Mouse (Mus musculus) embryonic facial prominence, embryonic 12.5 days (tissue): Measurements from ENCODE around the gene Ttf2. TPM values are rescaled to one million over a fixed set of nuclear protein-coding genes. Genes with fewer than 3 reads are reported as not detected.

Experiments
- ATAC-seq: fragments of 200-750 bp; cut with Nextera tagmentation; 2 replicates; pipeline ENCODE4 v1.8.0; 2017; ENCODE audit not compliant: insufficient number of reproducible peaks, insufficient read depth, low FRiP score, low TSS enrichment
- H3K27ac ChIP-seq: fragments of 300-500 bp; sonication (generic); 2 replicates; pipeline ENCODE4 v1.5.1; 2016; ENCODE audit warnings: mild to moderate bottlenecking
- H3K27me3 ChIP-seq: fragments of 300-500 bp; sonication (generic); 2 replicates; pipeline ENCODE4 v1.6.1; 2016; ENCODE audit warnings: mild to moderate bottlenecking, moderate library complexity
- H3K36me3 ChIP-seq: fragments of 300-500 bp; sonication (generic); 2 replicates; pipeline ENCODE4 v1.6.1; 2016; ENCODE audit warnings: mild to moderate bottlenecking
- H3K4me1 ChIP-seq: fragments of 300-500 bp; sonication (generic); 2 replicates; pipeline ENCODE4 v1.6.1; 2016
- H3K4me2 ChIP-seq: fragments of 300-500 bp; sonication (generic); replicated peaks from 2 replicates; pipeline ENCODE4 v1.6.1; 2016; ENCODE audit warnings: mild to moderate bottlenecking, moderate library complexity
- H3K4me3 ChIP-seq: fragments of 300-500 bp; sonication (generic); 2 replicates; pipeline ENCODE4 v1.5.1; 2016; ENCODE audit warnings: mild to moderate bottlenecking
- H3K9ac ChIP-seq: fragments of 300-500 bp; sonication (generic); 2 replicates; pipeline ENCODE4 v1.6.1; 2016; ENCODE audit warnings: mild to moderate bottlenecking, moderate library complexity
- H3K9me3 ChIP-seq: fragments of 300-500 bp; sonication (generic); 2 replicates; pipeline ENCODE4 v1.6.1; 2016; ENCODE audit warnings: mild to moderate bottlenecking, moderate library complexity
- WGBS: fragments of 180-500 bp; shearing (Covaris S2); methylation state at CpG from one replicate; pipeline ENCODE4 v1.1.7; 2016; 5-methylcytosine and 5-hydroxymethylcytosine counted together
- polyA plus RNA-seq: library from polyadenylated mRNA; unstranded; fragments of >200 nt; fragmentation: Nextera tagmentation; extraction: Ambion mirVana; gene quantifications from 2 replicates; pipeline ENCODE4 v1.2.1, GENCODE M21; 2016

Gene Ttf2
- polyA plus RNA-seq, 1 experiment from 2014 or later = 20.8 TPM

DNA sequence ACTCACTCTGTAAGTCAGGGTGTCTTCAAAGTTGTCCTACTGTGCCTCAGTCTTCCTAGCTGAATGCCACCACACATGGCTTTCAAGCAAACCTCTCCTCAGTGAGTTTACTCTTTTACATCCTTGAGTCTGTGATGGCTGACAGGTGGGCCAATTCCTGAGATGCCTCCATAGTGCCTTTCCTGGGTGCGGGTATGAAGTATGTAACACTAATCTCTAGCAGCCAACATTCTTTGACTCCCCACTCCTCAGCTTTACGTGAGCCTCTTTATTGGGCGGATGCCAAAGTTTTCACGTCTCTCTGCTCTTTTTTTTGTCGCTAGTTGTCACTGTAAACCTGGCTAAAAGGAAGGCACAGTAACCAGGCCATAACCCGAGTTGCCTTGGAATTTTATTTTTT, 35.9 kb upstream of the Ttf2 start:
- H3K27me3 ChIP-seq = no peaks in the 10 kb centered on the region
- no peaks in the 10 kb centered on the region for H3K36me3 ChIP-seq
- no peak overlapping the region for H3K27ac ChIP-seq
- ATAC-seq = no peak
- WGBS = 75% methylated on average over 6 of the region's 6 CpGs
- H3K4me2 ChIP-seq = no peak overlapping the region
- H3K9me3 ChIP-seq = no peaks in the 10 kb centered on the region
- H3K9ac ChIP-seq = no peak overlapping the region
- H3K4me3 ChIP-seq = no peak overlapping the region
- 0 out of 2 replicates have a peak, but pooled peaks cover 5% of the 10 kb centered on the region for H3K4me1 ChIP-seq

DNA sequence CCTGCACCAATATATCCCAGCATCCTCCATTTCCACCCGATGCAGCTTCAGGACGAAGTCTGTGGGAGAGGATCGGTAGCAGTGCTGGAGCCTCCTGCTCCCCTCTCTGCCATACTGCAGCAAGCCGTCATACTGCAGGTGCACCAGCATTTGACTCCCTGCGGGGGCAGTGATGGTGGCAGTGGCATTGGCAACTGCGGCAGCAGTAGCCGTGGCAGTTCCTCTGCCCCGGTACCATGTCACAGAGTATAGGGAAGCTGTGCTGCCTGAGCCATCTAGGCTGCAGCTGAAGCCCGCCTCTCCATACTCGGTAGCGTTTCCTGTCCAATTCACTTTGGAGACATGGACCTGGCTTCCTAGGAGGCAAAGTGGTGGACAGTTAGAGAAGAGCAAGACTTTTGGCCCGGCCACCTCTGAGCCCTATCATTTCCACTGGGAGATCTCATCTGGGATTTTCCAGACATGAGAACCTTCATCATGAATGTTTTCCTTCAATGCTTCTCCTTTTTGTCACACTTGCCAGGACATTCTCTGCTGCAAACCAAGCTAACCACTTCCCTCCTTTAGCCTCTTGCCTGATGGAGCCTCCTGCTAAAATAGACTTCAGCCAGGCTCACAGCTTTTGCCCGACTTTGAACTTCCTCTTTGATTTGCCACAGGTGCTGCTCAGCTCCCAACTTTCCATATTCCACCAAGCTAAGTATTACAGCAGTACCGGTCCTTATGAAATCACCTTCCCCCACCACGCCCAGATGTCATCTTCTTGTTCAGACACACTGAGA, 34.3 kb upstream of the Ttf2 start:
- Histone ChIP-seq H3K4me1 (0 out of 2 replicates have a peak, but pooled peaks cover 8% of the 10 kb centered on the region), H3K27ac (no peak overlapping the region), H3K4me3 (no peak overlapping the region), H3K9me3 (no peaks in the 10 kb centered on the region), H3K27me3 (no peaks in the 10 kb centered on the region), H3K4me2 (no peak overlapping the region), H3K9ac (no peak overlapping the region), H3K36me3 (no peaks in the 10 kb centered on the region)
- ATAC-seq = no peak
- 86% methylated on average over 15 of the region's 15 CpGs for WGBS

- no peak overlapping the region for H3K4me2 ChIP-seq
- H3K4me1 ChIP-seq = 0 out of 2 replicates have a peak, but pooled peaks cover 3% of the 10 kb centered on the region
- 17% methylated on average over 2 of the region's 2 CpGs for WGBS
- no peaks in the 10 kb centered on the region for H3K36me3 ChIP-seq
- no peak overlapping the region for H3K4me3 ChIP-seq
- no peak overlapping the region for H3K9ac ChIP-seq
- H3K27me3 ChIP-seq = no peaks in the 10 kb centered on the region
- no peak overlapping the region for H3K27ac ChIP-seq
- no peaks in the 10 kb centered on the region for H3K9me3 ChIP-seq
- no peak for ATAC-seq
These were observed 30.3 kb upstream of the Ttf2 start for GRCm38 (mm10) chr3:100999732-101000131.

GRCm38 (mm10) chr3:100998904-100999340, 29.5 kb upstream of the Ttf2 start:
- Histone ChIP-seq H3K9ac (no peak overlapping the region), H3K36me3 (no peaks in the 10 kb centered on the region), H3K9me3 (no peaks in the 10 kb centered on the region), H3K27ac (no peak overlapping the region), H3K4me3 (no peak overlapping the region), H3K4me1 (0 out of 2 replicates have a peak, but pooled peaks cover 3% of the 10 kb centered on the region), H3K4me2 (0 out of 2 replicates have a peak overlapping the region, but pooled peaks have one; percentile 26), H3K27me3 (no peaks in the 10 kb centered on the region)
- no peak for ATAC-seq
- WGBS = 17% methylated on average over 6 of the region's 6 CpGs

GRCm38 (mm10) chr3:100997785-100998570, 28.5 kb upstream of the Ttf2 start:
- WGBS = 73% methylated on average over 10 of the region's 10 CpGs

DNA sequence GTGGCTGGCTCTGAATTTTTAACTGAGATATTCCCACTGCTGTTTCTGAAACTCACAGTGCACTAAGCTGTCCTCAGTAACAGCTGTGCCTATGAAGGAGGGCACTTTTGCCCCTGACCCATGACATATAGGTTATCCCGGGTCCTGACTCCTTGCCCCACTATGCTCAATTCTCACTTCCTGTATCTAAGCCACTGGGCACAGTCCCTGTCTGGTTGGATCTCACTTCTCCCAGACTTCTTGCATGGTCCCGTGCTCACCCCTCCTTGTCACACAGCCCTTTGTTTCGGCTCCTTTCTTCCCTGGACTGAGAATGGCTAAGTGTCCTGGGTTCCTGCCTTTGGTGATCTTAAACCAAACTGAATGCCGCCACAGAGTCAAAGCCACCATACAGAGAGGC, 24.8 kb upstream of the Ttf2 start:
- Histone ChIP-seq H3K4me2 (no peak overlapping the region), H3K27ac (no peak overlapping the region), H3K27me3 (no peaks in the 10 kb centered on the region), H3K36me3 (no peaks in the 10 kb centered on the region), H3K9ac (no peak overlapping the region), H3K4me3 (no peak overlapping the region), H3K9me3 (no peaks in the 10 kb centered on the region), H3K4me1 (0 out of 2 replicates have a peak, but pooled peaks cover 3% of the 10 kb centered on the region)
- no peak for ATAC-seq
- WGBS = 60% methylated on average over 4 of the region's 4 CpGs

More at GRCm38 (mm10) chr3:100997785-100998570, 28.5 kb upstream of the Ttf2 start:
- Histone ChIP-seq H3K4me1 (0 out of 2 replicates have a peak, but pooled peaks cover 3% of the 10 kb centered on the region), H3K9ac (no peak overlapping the region), H3K4me2 (no peak overlapping the region), H3K4me3 (no peak overlapping the region), H3K27ac (no peak overlapping the region), H3K27me3 (no peaks in the 10 kb centered on the region), H3K36me3 (no peaks in the 10 kb centered on the region), H3K9me3 (no peaks in the 10 kb centered on the region)
- no peak for ATAC-seq

GRCm38 (mm10) chr3:100993718-100994117, 24.3 kb upstream of the Ttf2 start:
- Histone ChIP-seq H3K4me2 (no peak overlapping the region), H3K9me3 (no peaks in the 10 kb centered on the region), H3K27ac (no peak overlapping the region), H3K36me3 (no peaks in the 10 kb centered on the region), H3K9ac (no peak overlapping the region), H3K4me3 (no peak overlapping the region), H3K27me3 (no peaks in the 10 kb centered on the region), H3K4me1 (no peaks in the 10 kb centered on the region)
- no peak for ATAC-seq
- 76% methylated on average over 15 of the region's 15 CpGs for WGBS

DNA sequence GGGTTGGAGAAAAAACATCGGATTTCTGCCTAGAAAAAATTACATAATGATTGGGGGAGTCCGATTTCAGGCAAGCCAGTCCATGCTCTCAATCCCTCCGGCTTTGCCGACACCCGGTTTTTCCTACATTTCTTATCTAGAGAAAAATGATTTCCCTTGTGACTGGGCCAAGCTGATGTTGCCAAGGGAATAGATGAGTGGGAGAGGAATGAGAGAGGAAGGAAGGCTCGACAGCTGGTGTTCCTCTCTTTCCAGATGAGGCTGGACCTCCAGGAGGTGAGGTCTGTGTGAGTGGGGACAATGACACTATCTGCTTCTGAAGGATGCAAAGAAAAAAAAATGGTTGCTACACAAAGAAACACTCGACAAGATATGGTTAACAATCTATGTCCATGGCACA, 23.7 kb upstream of the Ttf2 start:
- no peaks in the 10 kb centered on the region for H3K36me3 ChIP-seq
- H3K4me2 ChIP-seq = no peak overlapping the region
- no peak overlapping the region for H3K9ac ChIP-seq
- no peak overlapping the region for H3K4me3 ChIP-seq
- WGBS = 71% methylated on average over 7 of the region's 7 CpGs
- H3K27ac ChIP-seq = no peak overlapping the region
- H3K27me3 ChIP-seq = no peaks in the 10 kb centered on the region
- ATAC-seq = no peak
- no peaks in the 10 kb centered on the region for H3K9me3 ChIP-seq
- H3K4me1 ChIP-seq = no peaks in the 10 kb centered on the region

- no peak overlapping the region for H3K4me3 ChIP-seq
- 65% methylated on average over 1 of the region's 1 CpGs for WGBS
- no peak for ATAC-seq
These were observed 20.8 kb upstream of the Ttf2 start for GRCm38 (mm10) chr3:100990231-100990630.

DNA sequence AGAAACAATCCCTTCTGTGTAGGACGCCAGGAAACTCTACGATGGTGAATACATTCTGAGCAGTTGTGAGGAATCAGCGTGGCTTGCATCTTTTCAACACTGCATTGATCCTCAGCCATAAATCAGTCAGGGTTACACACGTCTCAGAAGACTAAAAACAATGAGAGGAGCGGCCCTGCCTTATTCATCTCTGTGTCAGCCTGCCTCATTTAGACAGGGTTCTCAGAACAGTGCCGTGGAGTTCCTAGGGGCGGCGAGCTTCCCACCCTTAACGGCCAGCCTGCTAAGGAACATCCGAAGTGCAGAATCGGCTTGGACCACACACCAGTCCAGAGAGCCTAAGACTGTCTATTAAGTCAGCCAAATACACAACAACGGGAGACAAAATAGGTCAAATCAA, 20.0 kb upstream of the Ttf2 start:
- H3K9me3 ChIP-seq = no peaks in the 10 kb centered on the region
- no peaks in the 10 kb centered on the region for H3K36me3 ChIP-seq
- no peak overlapping the region for H3K27ac ChIP-seq
- no peak overlapping the region for H3K4me3 ChIP-seq
- no peak for ATAC-seq
- H3K4me2 ChIP-seq = no peak overlapping the region
- no peaks in the 10 kb centered on the region for H3K27me3 ChIP-seq
- H3K9ac ChIP-seq = no peak overlapping the region
- WGBS = 72% methylated on average over 12 of the region's 12 CpGs
- H3K4me1 ChIP-seq = no peaks in the 10 kb centered on the region

More at GRCm38 (mm10) chr3:100990231-100990630, 20.8 kb upstream of the Ttf2 start:
- Histone ChIP-seq H3K4me2 (no peak overlapping the region), H3K27ac (no peak overlapping the region), H3K27me3 (no peaks in the 10 kb centered on the region), H3K4me1 (no peaks in the 10 kb centered on the region), H3K9me3 (no peaks in the 10 kb centered on the region), H3K9ac (no peak overlapping the region), H3K36me3 (no peaks in the 10 kb centered on the region)

GRCm38 (mm10) chr3:100979290-100979689, 9.8 kb upstream of the Ttf2 start:
- H3K27ac ChIP-seq = no peak overlapping the region
- no peak for ATAC-seq
- no peak overlapping the region for H3K4me3 ChIP-seq
- no peaks in the 10 kb centered on the region for H3K4me1 ChIP-seq
- no peak overlapping the region for H3K9ac ChIP-seq
- H3K36me3 ChIP-seq = no peaks in the 10 kb centered on the region
- H3K4me2 ChIP-seq = no peak overlapping the region
- H3K9me3 ChIP-seq = no peaks in the 10 kb centered on the region
- H3K27me3 ChIP-seq = no peaks in the 10 kb centered on the region
- WGBS = 84% methylated on average over 8 of the region's 8 CpGs

- WGBS = 4% methylated on average over 1 of the region's 1 CpGs
- no peaks in the 10 kb centered on the region for H3K9me3 ChIP-seq
These were observed 4.4 kb upstream of the Ttf2 start for GRCm38 (mm10) chr3:100973906-100974305.

More at GRCm38 (mm10) chr3:100973906-100974305, 4.4 kb upstream of the Ttf2 start:
- Histone ChIP-seq H3K9ac (no peak overlapping the region), H3K27me3 (no peaks in the 10 kb centered on the region), H3K27ac (no peak overlapping the region), H3K36me3 (no peaks in the 10 kb centered on the region), H3K4me2 (no peak overlapping the region), H3K4me3 (no peak overlapping the region), H3K4me1 (peaks cover 4% of the 10 kb centered on the region; the same call in 1 of the 2 replicates)
- no peak for ATAC-seq
